Mouse (Mus musculus) megakaryocyte, embryonic 14.5 days (primary cell): ENCODE results near the gene Trip4.

Experiments used
- FLI1 ChIP-seq: IDR thresholded peaks from 2 replicates; pipeline ENCODE4 v1.6.1; 2012; ENCODE audit warnings: low read length, inconsistent platforms, mixed read lengths
- GATA1 ChIP-seq: IDR thresholded peaks from 3 replicates; pipeline ENCODE4 v1.6.1; 2012; ENCODE audit warnings: mixed read lengths, low read length, inconsistent platforms, borderline replicate concordance

- TF ChIP-seq GATA1 (no peak), FLI1 (no peak)
These were observed 78.3 kb downstream of the Trip4 start for GRCm38 (mm10) chr9:65830255-65830654.
